Mouse (Mus musculus) MEL (cell line): ENCODE results near the gene Cdr2l. TPM values are rescaled to one million over a fixed set of nuclear protein-coding genes. Genes with fewer than 3 reads are reported as not detected.
A peak's percentile ranks its signal among the peaks of the same experiment; 100 is the strongest.

Experiments used
- DNase-seq: peaks from one replicate; pipeline ENCODE4 v3.0.0; 2011; ENCODE audit warnings: low read depth, low spot score
- H3K27ac ChIP-seq: 2 replicates; pipeline ENCODE4 v1.5.1; 2012; ENCODE audit warnings: low read depth, mild to moderate bottlenecking, control low read depth, low read length, moderate library complexity; ENCODE audit not compliant: control insufficient read depth
- H3K27me3 ChIP-seq, 2 experiments: fragments of 150-350 bp in 1 of 2; sonication (generic) in 1 of 2; 2 replicates each; pipeline ENCODE4 v1.6.1; 2012; ENCODE audit warnings: low read length in 2 of 2, mild to moderate bottlenecking in 2 of 2, improper control_type of control experiment in 1 of 2, moderate library complexity in 1 of 2; ENCODE audit not compliant: insufficient read depth in 2 of 2, control insufficient read depth in 1 of 2
- H3K36me3 ChIP-seq, 2 experiments: 2 replicates each; pipeline ENCODE4 v1.6.1; 2012 to 2014; ENCODE audit warnings: low read length in 2 of 2, improper control_type of control experiment in 1 of 2, inconsistent platforms in 1 of 2, mild to moderate bottlenecking in 1 of 2; ENCODE audit not compliant: insufficient read depth in 2 of 2, control insufficient read depth in 1 of 2
- H3K4me1 ChIP-seq, 2 experiments: fragments of 150-350 bp in 1 of 2; sonication (generic) in 1 of 2; 2 replicates each; pipeline ENCODE4 v1.6.1; 2012; ENCODE audit warnings: low read length in 2 of 2, improper control_type of control experiment in 1 of 2, mild to moderate bottlenecking in 1 of 2; ENCODE audit not compliant: insufficient read depth in 2 of 2, control insufficient read depth in 1 of 2
- H3K4me3 ChIP-seq, 2 experiments: fragments of 150-350 bp in 1 of 2; sonication (generic) in 1 of 2; 2 replicates each; pipeline ENCODE4 v1.5.1; 2012; ENCODE audit warnings: low read depth in 2 of 2, low read length in 2 of 2, mild to moderate bottlenecking in 2 of 2, moderate library complexity in 2 of 2, control low read depth in 1 of 2, improper control_type of control experiment in 1 of 2; ENCODE audit not compliant: control insufficient read depth in 1 of 2, insufficient read depth in 1 of 2
- H3K79me2 ChIP-seq: 2 replicates; pipeline ENCODE4 v1.6.1; 2012; ENCODE audit warnings: mild to moderate bottlenecking, low read length, moderate library complexity; ENCODE audit not compliant: control insufficient read depth, poor library complexity, insufficient read depth
- H3K9ac ChIP-seq: 2 replicates; pipeline ENCODE4 v1.6.1; 2012; ENCODE audit warnings: low read depth, mild to moderate bottlenecking, control low read depth, low read length, moderate library complexity; ENCODE audit not compliant: control insufficient read depth, poor library complexity, severe bottlenecking
- H3K9me3 ChIP-seq: fragments of 150-350 bp; sonication (generic); replicated peaks from 2 replicates; pipeline ENCODE4 v1.6.1; 2012; ENCODE audit warnings: mild to moderate bottlenecking, low read length, improper control_type of control experiment, moderate library complexity; ENCODE audit not compliant: insufficient read depth
- BHLHE40 ChIP-seq: IDR thresholded peaks from 2 replicates; pipeline ENCODE4 v1.6.1; 2012; ENCODE audit warnings: low read depth, mild to moderate bottlenecking, inconsistent platforms, low read length, improper control_type of control experiment, borderline replicate concordance
- E2F4 ChIP-seq: IDR thresholded peaks from 2 replicates; pipeline ENCODE4 v1.6.1; 2011; ENCODE audit warnings: low read depth, low read length, improper control_type of control experiment, borderline replicate concordance
- EP300 ChIP-seq, 2 experiments: IDR thresholded peaks; 2 replicates each; pipeline ENCODE4 v1.6.1; 2011; ENCODE audit warnings: improper control_type of control experiment in 2 of 2, low read length in 2 of 2, low read depth in 1 of 2, mild to moderate bottlenecking in 1 of 2
- ETS1 ChIP-seq: IDR thresholded peaks from 2 replicates; pipeline ENCODE4 v1.6.1; 2012; ENCODE audit warnings: low read depth, mild to moderate bottlenecking, inconsistent platforms, low read length, improper control_type of control experiment, moderate library complexity
- GATA1 ChIP-seq: IDR thresholded peaks from 2 replicates; pipeline ENCODE4 v1.6.1; 2011; ENCODE audit warnings: low read depth, low read length, improper control_type of control experiment
- HCFC1 ChIP-seq: IDR thresholded peaks from 2 replicates; pipeline ENCODE4 v1.6.1; 2012; ENCODE audit warnings: low read depth, mild to moderate bottlenecking, inconsistent platforms, low read length, improper control_type of control experiment, moderate library complexity
- MAX ChIP-seq: IDR thresholded peaks from 2 replicates; pipeline ENCODE4 v1.6.1; 2011; ENCODE audit warnings: low read length, improper control_type of control experiment
- MAZ ChIP-seq: IDR thresholded peaks from 2 replicates; pipeline ENCODE4 v1.6.1; 2012; ENCODE audit warnings: low read depth, mild to moderate bottlenecking, inconsistent platforms, low read length, improper control_type of control experiment
- POLR2AphosphoS2 ChIP-seq: IDR thresholded peaks from 2 replicates; pipeline ENCODE4 v1.6.1; 2011; ENCODE audit warnings: low read length, improper control_type of control experiment
- POLR2AphosphoS5 ChIP-seq: IDR thresholded peaks from 2 replicates; pipeline ENCODE4 v1.6.1; 2012; ENCODE audit warnings: low read depth, borderline replicate concordance, mild to moderate bottlenecking, inconsistent platforms, low read length, moderate library complexity, mixed read lengths
- RAD21 ChIP-seq: IDR thresholded peaks from 2 replicates; pipeline ENCODE4 v1.6.1; 2011; ENCODE audit warnings: mild to moderate bottlenecking, low read depth, low read length, improper control_type of control experiment
- RCOR1 ChIP-seq: IDR thresholded peaks from 2 replicates; pipeline ENCODE4 v1.6.1; 2012; ENCODE audit warnings: low read depth, mild to moderate bottlenecking, inconsistent platforms, low read length, improper control_type of control experiment
- TBP ChIP-seq: IDR thresholded peaks from 2 replicates; pipeline ENCODE4 v1.8.0; 2011; ENCODE audit warnings: low read depth, low read length, improper control_type of control experiment
- TCF12 ChIP-seq: IDR thresholded peaks from 2 replicates; pipeline ENCODE4 v1.6.1; 2014; ENCODE audit warnings: low read depth, mild to moderate bottlenecking, inconsistent platforms, low read length, improper control_type of control experiment, moderate library complexity
- ZMIZ1 ChIP-seq: IDR thresholded peaks from 2 replicates; pipeline ENCODE4 v1.6.1; 2012; ENCODE audit warnings: low read depth, mild to moderate bottlenecking, inconsistent platforms, low read length, improper control_type of control experiment, moderate library complexity
- polyA plus RNA-seq, 2 experiments: library from polyadenylated mRNA; stranded (reverse) in 1 of 2; unstranded in 1 of 2; fragments of >175 nt in 1 of 2; fragments of >200 nt in 1 of 2; gene quantifications; 2 replicates each; pipeline versions ENCODE4 v1.2.1 to v1.2.4; 2012; ENCODE audit warnings: low replicate concordance in 2 of 2, low read depth in 1 of 2; ENCODE audit not compliant: insufficient read length in 2 of 2, insufficient read depth in 1 of 2, missing spikeins in 1 of 2
- total RNA-seq: library from RNA; depleted of rRNA; stranded (reverse); fragments of 300-350 nt; gene quantifications from 2 replicates; pipeline ENCODE4 v1.2.3, GENCODE M21; 2012

Cdr2l gene
- total and polyA plus RNA-seq, 3 experiments: 5.2 to 8.2 TPM; not detected in 1

GRCm38 (mm10) chr11:115374695-115375425, 6.9 kb upstream of the Cdr2l start:
- Histone ChIP-seq H3K9ac (no peak overlapping the region), H3K4me1 (peaks cover 5 to 6% of the 10 kb centered on the region in 2 experiments; a peak in 3 of 4 replicates), H3K27me3 (peaks cover 3 to 7% of the 10 kb centered on the region in 2 experiments; a peak in 3 of 4 replicates), H3K27ac (no peak overlapping the region), H3K9me3 (no peaks in the 10 kb centered on the region), H3K36me3 (peaks cover 0 to 3% of the 10 kb centered on the region in 2 experiments; a peak in 1 of 4 replicates), H3K79me2 (no peaks in the 10 kb centered on the region), H3K4me3 (no peak overlapping the region)
- TF ChIP-seq TCF12 (no peak), RCOR1 (no peak)
- no peak for DNase-seq

- Histone ChIP-seq H3K9me3 (no peaks in the 10 kb centered on the region), H3K36me3 (peaks cover 0 to 3% of the 10 kb centered on the region in 2 experiments; a peak in 1 of 4 replicates), H3K27ac (peak overlapping the region; percentile 97), H3K9ac (peak overlapping the region; percentile 55), H3K4me3 (no peak overlapping the region), H3K27me3 (peaks cover 3 to 7% of the 10 kb centered on the region in 2 experiments; a peak in 3 of 4 replicates), H3K79me2 (no peaks in the 10 kb centered on the region), H3K4me1 (peaks cover 6 to 10% of the 10 kb centered on the region in 2 experiments; a peak in 3 of 4 replicates)
- TF ChIP-seq E2F4 (no peak), ETS1 (peak; percentile 22; the same call in 1 of the 2 replicates)
- peak; percentile 83 for DNase-seq
These were observed 5.0 kb upstream of the Cdr2l start for GRCm38 (mm10) chr11:115376722-115377121.

- Histone ChIP-seq H3K9ac (peak overlapping the region; percentile 55), H3K4me3 (no peak overlapping the region), H3K9me3 (no peaks in the 10 kb centered on the region), H3K36me3 (peaks cover 0 to 3% of the 10 kb centered on the region in 2 experiments; a peak in 1 of 4 replicates), H3K4me1 (peaks cover 6 to 10% of the 10 kb centered on the region in 2 experiments; a peak in 3 of 4 replicates), H3K27me3 (peaks cover 3 to 7% of the 10 kb centered on the region in 2 experiments; a peak in 2 of 4 replicates), H3K79me2 (peaks cover 3% of the 10 kb centered on the region; the same call in 1 of the 2 replicates), H3K27ac (peak overlapping the region; percentile 97)
- no peak for DNase-seq
- TF ChIP-seq MAZ (no peak), ZMIZ1 (no peak), HCFC1 (no peak), RAD21 (no peak), GATA1 (no peak), BHLHE40 (no peak), POLR2AphosphoS5 (no peak), TBP (no peak), POLR2AphosphoS2 (no peak), MAX (no peak), EP300 (IDR thresholded peaks at IDR 0.05; ENCODE audit: low read depth in 1 of 2, low read length in 2 of 2) (no peak)
These were observed 4.5 kb upstream of the Cdr2l start for GRCm38 (mm10) chr11:115377254-115377653.
